Mouse (Mus musculus): Measurements from ENCODE around the gene Cyp2j12. TPM values are rescaled to one million over a fixed set of nuclear protein-coding genes. Genes with fewer than 3 reads are reported as not detected.
"Not testable (repeated sequence)": the region's sequence is repeated elsewhere in the genome, so short reads cannot be mapped to it uniquely, and the experiment has no call there.

Cyp2j12 gene
- total RNA-seq (2014; fragmentation: Nextera tagmentation): not detected in 2 replicates
- 0.11 TPM in 1 of 2 replicates, not detected in the other for total RNA-seq (2017)
- polyA plus RNA-seq (2012): not detected in 2 replicates

DNA sequence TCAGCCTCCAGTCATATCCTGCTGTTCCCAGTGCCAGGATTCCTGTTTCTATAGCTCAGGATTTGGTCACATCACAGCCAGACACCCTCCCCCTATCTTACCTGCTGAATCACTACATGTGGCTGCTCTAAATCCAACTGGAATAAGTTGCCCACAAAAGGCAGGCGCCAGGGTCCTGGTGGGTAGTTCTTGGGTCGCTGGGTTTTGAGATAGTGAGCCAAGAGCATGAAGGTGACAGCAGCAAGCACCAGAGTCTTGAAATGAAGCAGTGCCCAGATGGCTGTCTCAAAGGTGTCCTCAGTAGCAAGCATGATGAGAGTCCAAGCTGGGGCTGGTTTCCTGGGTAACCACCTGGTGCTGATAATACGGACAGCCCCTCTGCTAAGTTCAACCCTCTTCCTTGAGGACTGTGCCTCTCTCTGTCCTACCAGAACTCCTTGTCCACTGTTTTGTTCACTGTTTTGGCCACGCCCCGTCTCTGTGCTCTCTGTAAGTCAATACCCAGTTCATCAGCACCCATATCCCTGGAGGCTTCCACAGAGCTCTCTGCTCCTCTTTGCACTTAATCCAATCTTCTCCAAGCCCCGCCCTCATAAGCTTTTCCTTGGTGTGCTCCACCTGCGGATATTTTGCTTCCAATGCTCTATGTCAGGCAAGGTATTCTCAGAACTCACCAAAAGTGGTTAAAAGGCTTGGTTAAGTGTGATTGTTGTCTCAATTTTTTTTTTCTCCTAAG lies at the start of gene Cyp2j12:
Cyp2j12 (minus strand) TSS at position 421 of the 736 bp plus-strand sequence.
- no peak for DNase-seq (ENCODE audit: low spot score)
- Histone ChIP-seq H3K4me3 (ENCODE audit: low read depth, low read length) (no peak within 1 kb of the TSS), H3K27me3 (ENCODE audit: insufficient read depth, low read length) (no peaks in the 10 kb centered on the region), H3K4me1 (ENCODE audit: insufficient read depth, low read depth, low read length) (no peaks in the 10 kb centered on the region), H3K9me3 (replicated peaks) (peaks cover 3% of the 10 kb centered on the region; the same call in 1 of the 2 replicates), H3K36me3 (replicated peaks) (no peaks in the 10 kb centered on the region)
- ATAC-seq (ENCODE audit: extremely low read depth, insufficient number of reproducible peaks, low FRiP score, poor library complexity, severe bottlenecking): no peak
- TF ChIP-seq GATA2 (IDR thresholded peaks at IDR 0.05; ENCODE audit: borderline replicate concordance, low read depth, low read length) (no peak), CTCF (IDR thresholded peaks at IDR 0.05; ENCODE audit: low read depth, low read length) (no peak), GATA1 (IDR thresholded peaks at IDR 0.05; ENCODE audit: borderline replicate concordance, low read length) (no peak), TAL1 (conservative IDR thresholded peaks at IDR 0.05; ENCODE audit: low read depth, low read length) (no peak), POLR2AphosphoS5 (IDR thresholded peaks at IDR 0.05; ENCODE audit: insufficient replicate concordance, low read depth, low read length) (no peak)

GRCm38 (mm10) chr4:96189321-96189720 lies 48.4 kb upstream of the Cyp2j12 start:
- not testable (repeated sequence) for H3K9me3 ChIP-seq (replicated peaks); H3K36me3 ChIP-seq (replicated peaks); H3K27me3 ChIP-seq (ENCODE audit: insufficient read depth, low read length); ATAC-seq (ENCODE audit: extremely low read depth, insufficient number of reproducible peaks, low FRiP score, poor library complexity, severe bottlenecking); DNase-seq (ENCODE audit: low spot score); H3K4me3 ChIP-seq (ENCODE audit: low read depth, low read length); H3K4me1 ChIP-seq (ENCODE audit: insufficient read depth, low read depth, low read length)

- not testable (repeated sequence) for ATAC-seq (ENCODE audit: extremely low read depth, insufficient number of reproducible peaks, low FRiP score, poor library complexity, severe bottlenecking); DNase-seq (ENCODE audit: low spot score); H3K4me1 ChIP-seq (ENCODE audit: insufficient read depth, low read depth, low read length); H3K36me3 ChIP-seq (replicated peaks); H3K4me3 ChIP-seq (ENCODE audit: low read depth, low read length); H3K27me3 ChIP-seq (ENCODE audit: insufficient read depth, low read length); H3K9me3 ChIP-seq (replicated peaks)
These were observed 47.7 kb upstream of the Cyp2j12 start for GRCm38 (mm10) chr4:96188671-96189070.

GRCm38 (mm10) chr4:96188146-96188545 lies 47.2 kb upstream of the Cyp2j12 start:
- not testable (repeated sequence) for H3K9me3 ChIP-seq (replicated peaks); DNase-seq (ENCODE audit: low spot score); H3K27me3 ChIP-seq (ENCODE audit: insufficient read depth, low read length); ATAC-seq (ENCODE audit: extremely low read depth, insufficient number of reproducible peaks, low FRiP score, poor library complexity, severe bottlenecking); H3K4me3 ChIP-seq (ENCODE audit: low read depth, low read length); H3K36me3 ChIP-seq (replicated peaks); H3K4me1 ChIP-seq (ENCODE audit: insufficient read depth, low read depth, low read length)

DNA sequence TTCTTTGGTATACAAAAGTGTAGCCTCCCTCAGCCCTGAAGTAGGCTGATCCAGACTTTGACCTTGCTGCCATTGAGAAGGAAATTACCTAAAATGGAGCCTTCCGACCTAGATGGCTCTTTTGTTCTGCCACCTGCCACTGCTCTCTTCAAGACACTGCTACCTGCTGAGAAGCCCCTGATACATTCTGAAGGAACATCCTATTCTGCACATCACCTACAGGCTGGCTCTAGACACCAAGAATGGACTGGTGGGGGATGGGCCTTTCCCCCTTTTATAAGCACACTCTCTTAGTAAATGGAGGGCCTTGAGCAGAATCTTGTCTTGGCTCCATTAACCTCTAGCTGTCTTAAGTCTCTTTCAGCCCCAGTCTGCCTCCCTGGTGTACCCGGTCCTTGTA lies 43.8 kb upstream of the Cyp2j12 start:
- DNase-seq (ENCODE audit: low spot score); H3K27me3 ChIP-seq (ENCODE audit: insufficient read depth, low read length); H3K9me3 ChIP-seq (replicated peaks); ATAC-seq (ENCODE audit: extremely low read depth, insufficient number of reproducible peaks, low FRiP score, poor library complexity, severe bottlenecking); H3K4me3 ChIP-seq (ENCODE audit: low read depth, low read length); H3K36me3 ChIP-seq (replicated peaks); H3K4me1 ChIP-seq (ENCODE audit: insufficient read depth, low read depth, low read length): not testable (repeated sequence)

- ATAC-seq (ENCODE audit: extremely low read depth, insufficient number of reproducible peaks, low FRiP score, poor library complexity, severe bottlenecking): no peak
These were observed 21.9 kb upstream of the Cyp2j12 start for GRCm38 (mm10) chr4:96162839-96163238.

DNA sequence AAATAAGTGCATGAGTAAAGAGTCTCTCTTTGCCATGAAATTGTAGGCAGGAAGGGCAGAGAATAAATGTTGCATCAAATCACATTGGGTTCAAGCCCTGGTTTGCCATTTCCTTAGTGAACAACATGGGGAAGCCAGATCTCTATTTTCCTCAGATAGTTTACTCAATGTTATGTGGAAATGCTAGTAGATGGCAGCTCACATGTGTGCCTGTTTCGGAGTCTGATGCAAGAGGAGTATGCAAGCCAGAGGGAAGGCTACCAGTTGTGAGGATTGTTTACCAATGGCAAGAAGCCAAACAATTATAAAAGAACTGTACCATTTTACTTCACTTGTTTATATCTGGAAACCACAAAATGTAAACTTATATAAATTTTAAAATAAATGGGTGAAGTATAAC lies 20.6 kb upstream of the Cyp2j12 start:
- no peak for ATAC-seq (ENCODE audit: extremely low read depth, insufficient number of reproducible peaks, low FRiP score, poor library complexity, severe bottlenecking)
- Histone ChIP-seq H3K36me3 (replicated peaks) (no peaks in the 10 kb centered on the region), H3K9me3 (replicated peaks) (0 out of 2 replicates have a peak, but pooled peaks cover 5% of the 10 kb centered on the region), H3K27me3 (ENCODE audit: insufficient read depth, low read length) (no peaks in the 10 kb centered on the region), H3K4me3 (ENCODE audit: low read depth, low read length) (no peak overlapping the region), H3K4me1 (ENCODE audit: insufficient read depth, low read depth, low read length) (no peaks in the 10 kb centered on the region)
- no peak for DNase-seq (ENCODE audit: low spot score)
- no peak for TF ChIP-seq CTCF (IDR thresholded peaks at IDR 0.05; ENCODE audit: low read depth, low read length)
- TF ChIP-seq GATA2 (IDR thresholded peaks at IDR 0.05; ENCODE audit: borderline replicate concordance, low read depth, low read length): no peak
- TF ChIP-seq POLR2AphosphoS5 (IDR thresholded peaks at IDR 0.05; ENCODE audit: insufficient replicate concordance, low read depth, low read length): no peak
- TF ChIP-seq GATA1 (IDR thresholded peaks at IDR 0.05; ENCODE audit: borderline replicate concordance, low read length): no peak
- TF ChIP-seq TAL1 (conservative IDR thresholded peaks at IDR 0.05; ENCODE audit: low read depth, low read length): no peak

More at GRCm38 (mm10) chr4:96162839-96163238, 21.9 kb upstream of the Cyp2j12 start:
- no peak for DNase-seq (ENCODE audit: low spot score)
- 0 out of 2 replicates have a peak, but pooled peaks cover under 1% of the 10 kb centered on the region for H3K9me3 ChIP-seq (replicated peaks)
- no peak overlapping the region for H3K4me3 ChIP-seq (ENCODE audit: low read depth, low read length)
- no peaks in the 10 kb centered on the region for H3K36me3 ChIP-seq (replicated peaks)
- no peak for TF ChIP-seq GATA2 (IDR thresholded peaks at IDR 0.05; ENCODE audit: borderline replicate concordance, low read depth, low read length)
- TF ChIP-seq GATA1 (IDR thresholded peaks at IDR 0.05; ENCODE audit: borderline replicate concordance, low read length): no peak
- no peak for TF ChIP-seq POLR2AphosphoS5 (IDR thresholded peaks at IDR 0.05; ENCODE audit: insufficient replicate concordance, low read depth, low read length)
- no peak for TF ChIP-seq CTCF (IDR thresholded peaks at IDR 0.05; ENCODE audit: low read depth, low read length)
- no peak for TF ChIP-seq TAL1 (conservative IDR thresholded peaks at IDR 0.05; ENCODE audit: low read depth, low read length)
- no peaks in the 10 kb centered on the region for H3K4me1 ChIP-seq (ENCODE audit: insufficient read depth, low read depth, low read length)
- no peaks in the 10 kb centered on the region for H3K27me3 ChIP-seq (ENCODE audit: insufficient read depth, low read length)
